Mouse (Mus musculus): ENCODE results near the gene Ccl2. TPM values are rescaled to one million over a fixed set of nuclear protein-coding genes. Genes with fewer than 3 reads are reported as not detected.

The Ccl2 gene
- polyA plus RNA-seq (2012; rRNA removed): 2.6 and 3.2 TPM in 2 replicates

DNA sequence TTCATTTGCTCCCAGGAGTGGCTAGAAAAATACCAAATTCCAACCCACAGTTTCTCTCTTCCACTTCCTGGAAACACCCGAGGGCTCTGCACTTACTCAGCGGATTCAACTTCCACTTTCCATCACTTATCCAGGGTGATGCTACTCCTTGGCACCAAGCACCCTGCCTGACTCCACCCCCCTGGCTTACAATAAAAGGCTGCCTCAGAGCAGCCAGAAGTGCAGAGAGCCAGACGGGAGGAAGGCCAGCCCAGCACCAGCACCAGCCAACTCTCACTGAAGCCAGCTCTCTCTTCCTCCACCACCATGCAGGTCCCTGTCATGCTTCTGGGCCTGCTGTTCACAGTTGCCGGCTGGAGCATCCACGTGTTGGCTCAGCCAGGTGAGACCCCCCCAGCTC is at the start of gene Ccl2:
Gene Ccl2, plus strand, starts transcription at position 216 of the 400 bp plus-strand sequence.

GRCm38 (mm10) chr11:82038535-82038934 is 3.2 kb downstream of the Ccl2 start, which contains the start of gene Gm17268:
Gene Gm17268 (minus strand): TSS chr11:82038562.

GRCm38 (mm10) chr11:82045471-82045870 is 10.1 kb downstream of the Ccl2 start, which contains the start of gene Ccl7:
Gene Ccl7 (plus strand): TSS chr11:82045712.

GRCm38 (mm10) chr11:82057646-82058045 is 22.3 kb downstream of the Ccl2 start, which contains the start of gene Ccl11:
Gene Ccl11 (plus strand): TSS chr11:82057823.

Other genes with a start within 250 kb of the Ccl2 start
- gene 5530401A14Rik, start 174.9 kb upstream of the Ccl2 start, polyA plus RNA-seq (2012; rRNA removed): not detected in 2 replicates
- gene Asic2, start 67.1 kb upstream of the Ccl2 start, polyA plus RNA-seq (2012; rRNA removed): 1.2 and 1.7 TPM in 2 replicates
- gene Gm17268, start 3.0 kb downstream of the Ccl2 start, polyA plus RNA-seq (2012; rRNA removed): not detected in 2 replicates
- 0.76 and 0.98 TPM in 2 replicates for gene Ccl7, start 10.1 kb downstream of the Ccl2 start, polyA plus RNA-seq (2012; rRNA removed)
- 11.0 and 11.4 TPM in 2 replicates for gene Ccl11, start 22.3 kb downstream of the Ccl2 start, polyA plus RNA-seq (2012; rRNA removed)
- gene Ccl12, start 66.3 kb downstream of the Ccl2 start, polyA plus RNA-seq (2012; rRNA removed): 1.2 TPM in 2 replicates
- 1.4 and 6.1 TPM in 2 replicates for gene Ccl8, start 79.6 kb downstream of the Ccl2 start, polyA plus RNA-seq (2012; rRNA removed)